Mouse (Mus musculus): ENCODE results near the gene Rpl9-ps6. TPM values are rescaled to one million over a fixed set of nuclear protein-coding genes. Genes with fewer than 3 reads are reported as not detected.

The Rpl9-ps6 gene
- polyA plus RNA-seq (2014; fragmentation: Nextera tagmentation; extraction: Ambion mirVana): 73.3 and 79.7 TPM in 2 replicates

DNA sequence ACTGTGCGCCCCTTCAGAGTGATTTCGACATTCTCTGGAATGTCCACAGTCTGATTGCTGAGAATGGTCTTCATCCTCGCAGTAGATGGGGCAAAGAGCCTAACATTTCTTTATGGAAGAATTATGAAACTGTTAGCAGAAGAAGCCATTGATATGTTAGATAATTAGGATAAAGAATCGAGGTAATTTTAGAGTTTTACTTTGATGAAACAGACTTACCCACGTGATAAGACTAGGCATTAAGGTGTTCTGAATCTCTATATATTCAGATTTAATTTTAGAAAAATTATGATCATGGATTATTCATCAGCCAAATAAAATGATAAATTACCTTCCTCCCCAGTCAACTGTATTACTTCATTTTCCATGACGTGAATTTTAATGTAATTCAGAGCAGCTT is at the start of gene Rpl9-ps6:
Gene Rpl9-ps6, minus strand, starts transcription at position 101 of the 400 bp plus-strand sequence.
- no peaks in the 10 kb centered on the region for H3K4me1 ChIP-seq (ENCODE audit: control insufficient read depth in 2 of 2, insufficient read depth in 2 of 2, low read length in 2 of 2)
- H3K4me3 ChIP-seq (ENCODE audit: control insufficient read depth in 1 of 2, insufficient read depth in 1 of 2, low read depth in 1 of 2, low read length in 2 of 2): no peak within 1 kb of the TSS
- no peaks in the 10 kb centered on the region; the same call in 1 of the 2 replicates for H3K27me3 ChIP-seq (ENCODE audit: control insufficient read depth, insufficient read depth, low read length)
- no peak within 1 kb of the TSS for H3K9ac ChIP-seq (ENCODE audit: low read length)
- WGBS: 75% methylated on average over 5 of the region's 6 CpGs
- no peaks in the 10 kb centered on the region for H3K9me3 ChIP-seq (ENCODE audit: control insufficient read depth, low read length)
- no peak within 1 kb of the TSS for H3K4me2 ChIP-seq (ENCODE audit: low read length)
- no peaks in the 10 kb centered on the region for H3K36me3 ChIP-seq (ENCODE audit: control insufficient read depth, insufficient read depth, low read length)
- no peak for ATAC-seq (ENCODE audit: insufficient number of reproducible peaks, insufficient read depth, low FRiP score, low read depth)
- H3K27ac ChIP-seq (replicated peaks in 1 of 2; ENCODE audit: control insufficient read depth in 1 of 2, insufficient read depth in 1 of 2, low read depth in 2 of 2, low read length in 2 of 2): no peak within 1 kb of the TSS

DNA sequence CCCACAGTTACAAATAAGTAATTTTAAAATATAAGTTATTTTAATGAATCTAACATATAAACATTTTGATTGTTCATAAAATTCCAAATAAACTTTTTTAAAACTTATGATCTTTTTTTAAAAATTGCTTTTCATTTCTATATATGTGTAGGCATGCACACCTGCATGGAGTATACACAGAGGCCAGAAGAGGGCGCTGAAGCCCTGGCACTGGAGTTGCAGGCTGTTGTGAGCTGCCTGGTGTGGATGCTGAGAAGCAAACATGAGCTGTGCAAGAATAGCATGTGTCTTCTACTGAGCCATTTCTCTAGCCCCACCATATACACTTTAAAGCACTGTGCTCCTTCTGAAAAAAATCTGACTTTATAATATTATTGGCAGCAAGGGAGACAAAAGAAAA is 46.1 kb upstream of the Rpl9-ps6 start:
- no peak overlapping the region for H3K27ac ChIP-seq (replicated peaks in 1 of 2; ENCODE audit: control insufficient read depth in 1 of 2, insufficient read depth in 1 of 2, low read depth in 2 of 2, low read length in 2 of 2)
- H3K4me1 ChIP-seq (ENCODE audit: control insufficient read depth in 2 of 2, insufficient read depth in 2 of 2, low read length in 2 of 2): peaks cover 3 to 15% of the 10 kb centered on the region in 2 experiments; a peak in 3 of 4 replicates
- H3K9me3 ChIP-seq (ENCODE audit: control insufficient read depth, low read length): no peaks in the 10 kb centered on the region
- peaks cover 66% of the 10 kb centered on the region for H3K36me3 ChIP-seq (ENCODE audit: control insufficient read depth, insufficient read depth, low read length)
- H3K4me3 ChIP-seq (ENCODE audit: control insufficient read depth in 1 of 2, insufficient read depth in 1 of 2, low read depth in 1 of 2, low read length in 2 of 2): no peak overlapping the region
- H3K27me3 ChIP-seq (ENCODE audit: control insufficient read depth, insufficient read depth, low read length): no peaks in the 10 kb centered on the region
- 25% methylated on average over 1 of the region's 1 CpGs for WGBS
- no peak for ATAC-seq (ENCODE audit: insufficient number of reproducible peaks, insufficient read depth, low FRiP score, low read depth)
- H3K4me2 ChIP-seq (ENCODE audit: low read length): no peak overlapping the region
- no peak overlapping the region for H3K9ac ChIP-seq (ENCODE audit: low read length)

GRCm38 (mm10) chr19:32510962-32511361 is 44.6 kb upstream of the Rpl9-ps6 start:
- Histone ChIP-seq H3K36me3 (ENCODE audit: control insufficient read depth, insufficient read depth, low read length) (peaks cover 64% of the 10 kb centered on the region), H3K4me2 (ENCODE audit: low read length) (no peak overlapping the region), H3K4me3 (ENCODE audit: control insufficient read depth in 1 of 2, insufficient read depth in 1 of 2, low read depth in 1 of 2, low read length in 2 of 2) (no peak overlapping the region), H3K4me1 (ENCODE audit: control insufficient read depth in 2 of 2, insufficient read depth in 2 of 2, low read length in 2 of 2) (peaks cover 3 to 15% of the 10 kb centered on the region in 2 experiments; a peak in 3 of 4 replicates), H3K27ac (replicated peaks in 1 of 2; ENCODE audit: control insufficient read depth in 1 of 2, insufficient read depth in 1 of 2, low read depth in 2 of 2, low read length in 2 of 2) (no peak overlapping the region), H3K27me3 (ENCODE audit: control insufficient read depth, insufficient read depth, low read length) (no peaks in the 10 kb centered on the region), H3K9ac (ENCODE audit: low read length) (no peak overlapping the region), H3K9me3 (ENCODE audit: control insufficient read depth, low read length) (no peaks in the 10 kb centered on the region)
- WGBS: 66% methylated on average over 6 of the region's 6 CpGs
- no peak for ATAC-seq (ENCODE audit: insufficient number of reproducible peaks, insufficient read depth, low FRiP score, low read depth)

DNA sequence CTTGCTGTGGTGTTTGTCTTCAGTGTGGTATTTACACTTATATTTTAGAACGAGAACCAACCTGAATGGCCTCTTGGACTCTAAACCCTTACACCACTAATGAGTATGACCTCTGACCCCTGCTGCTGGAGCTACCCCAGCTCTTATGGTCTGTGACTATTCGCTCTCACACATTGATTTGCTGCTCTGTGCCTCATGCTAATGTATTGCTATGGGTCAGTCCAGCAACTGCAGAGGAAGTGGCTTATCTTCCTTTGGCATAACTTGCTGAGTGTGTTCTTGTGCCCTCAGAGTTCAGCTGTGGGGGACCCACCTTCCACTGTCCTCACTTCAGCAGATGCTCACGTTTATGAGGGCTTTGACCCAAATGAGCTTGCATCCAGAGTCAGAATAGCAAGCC is 43.9 kb upstream of the Rpl9-ps6 start:
- no peak for ATAC-seq (ENCODE audit: insufficient number of reproducible peaks, insufficient read depth, low FRiP score, low read depth)
- WGBS: 52% methylated on average over 3 of the region's 3 CpGs
- Histone ChIP-seq H3K4me2 (ENCODE audit: low read length) (no peak overlapping the region), H3K4me1 (ENCODE audit: control insufficient read depth in 2 of 2, insufficient read depth in 2 of 2, low read length in 2 of 2) (peaks cover 3 to 15% of the 10 kb centered on the region in 2 experiments; a peak in 3 of 4 replicates), H3K4me3 (ENCODE audit: control insufficient read depth in 1 of 2, insufficient read depth in 1 of 2, low read depth in 1 of 2, low read length in 2 of 2) (no peak overlapping the region), H3K36me3 (ENCODE audit: control insufficient read depth, insufficient read depth, low read length) (peaks cover 64% of the 10 kb centered on the region), H3K9ac (ENCODE audit: low read length) (no peak overlapping the region), H3K27ac (replicated peaks in 1 of 2; ENCODE audit: control insufficient read depth in 1 of 2, insufficient read depth in 1 of 2, low read depth in 2 of 2, low read length in 2 of 2) (no peak overlapping the region), H3K9me3 (ENCODE audit: control insufficient read depth, low read length) (no peaks in the 10 kb centered on the region), H3K27me3 (ENCODE audit: control insufficient read depth, insufficient read depth, low read length) (no peaks in the 10 kb centered on the region)

DNA sequence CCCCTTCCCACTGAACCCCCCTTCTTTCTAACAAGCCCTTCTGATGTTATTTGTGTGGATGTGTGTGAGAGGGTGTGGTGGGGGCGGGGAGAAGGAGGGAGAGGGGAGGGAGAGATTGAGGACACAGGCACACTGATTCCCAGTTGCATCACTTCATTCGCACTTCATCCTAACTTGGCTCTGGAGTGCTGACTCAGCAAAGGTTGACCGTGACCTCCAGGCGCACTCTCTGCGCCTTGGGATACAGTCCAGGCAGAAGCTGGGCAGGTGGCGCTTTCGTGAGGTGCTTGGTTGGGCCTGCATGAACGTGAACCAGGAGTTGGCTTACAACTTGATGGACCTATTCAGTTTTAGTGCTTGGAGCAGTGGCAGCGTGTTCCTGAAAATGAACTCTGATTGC is 41.1 kb upstream of the Rpl9-ps6 start:
- Histone ChIP-seq H3K27me3 (ENCODE audit: control insufficient read depth, insufficient read depth, low read length) (no peaks in the 10 kb centered on the region), H3K4me3 (ENCODE audit: control insufficient read depth in 1 of 2, insufficient read depth in 1 of 2, low read depth in 1 of 2, low read length in 2 of 2) (no peak overlapping the region), H3K4me1 (ENCODE audit: control insufficient read depth in 2 of 2, insufficient read depth in 2 of 2, low read length in 2 of 2) (peaks cover 3 to 15% of the 10 kb centered on the region in 2 experiments; a peak in 3 of 4 replicates), H3K9ac (ENCODE audit: low read length) (no peak overlapping the region), H3K36me3 (ENCODE audit: control insufficient read depth, insufficient read depth, low read length) (peaks cover 47% of the 10 kb centered on the region), H3K4me2 (ENCODE audit: low read length) (no peak overlapping the region), H3K27ac (replicated peaks in 1 of 2; ENCODE audit: control insufficient read depth in 1 of 2, insufficient read depth in 1 of 2, low read depth in 2 of 2, low read length in 2 of 2) (no peak overlapping the region), H3K9me3 (ENCODE audit: control insufficient read depth, low read length) (no peaks in the 10 kb centered on the region)
- 87% methylated on average over 9 of the region's 9 CpGs for WGBS
- ATAC-seq (ENCODE audit: insufficient number of reproducible peaks, insufficient read depth, low FRiP score, low read depth): no peak

DNA sequence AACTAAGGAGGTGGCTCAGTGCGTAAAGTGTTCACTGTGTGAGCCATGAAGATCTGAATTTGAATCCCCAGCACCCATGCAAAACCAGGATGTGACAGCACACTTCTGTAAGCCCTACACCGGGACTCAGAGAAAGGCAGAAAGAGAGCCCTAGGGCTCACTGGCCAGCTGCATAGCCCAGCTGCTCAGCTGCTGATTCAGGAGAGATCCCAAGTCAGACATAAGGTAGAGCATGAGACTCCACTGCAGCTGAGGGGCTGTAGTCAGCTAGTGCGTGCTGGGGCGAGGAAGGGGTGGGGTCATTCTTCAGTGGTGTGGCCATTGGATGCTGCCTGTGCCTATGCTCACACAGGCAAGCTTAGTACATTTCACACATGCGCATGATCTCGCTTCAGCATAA is 40.7 kb upstream of the Rpl9-ps6 start:
- no peak for ATAC-seq (ENCODE audit: insufficient number of reproducible peaks, insufficient read depth, low FRiP score, low read depth)
- H3K9me3 ChIP-seq (ENCODE audit: control insufficient read depth, low read length): no peaks in the 10 kb centered on the region
- no peaks in the 10 kb centered on the region for H3K27me3 ChIP-seq (ENCODE audit: control insufficient read depth, insufficient read depth, low read length)
- H3K27ac ChIP-seq (replicated peaks in 1 of 2; ENCODE audit: control insufficient read depth in 1 of 2, insufficient read depth in 1 of 2, low read depth in 2 of 2, low read length in 2 of 2): no peak overlapping the region
- no peak overlapping the region for H3K4me2 ChIP-seq (ENCODE audit: low read length)
- H3K4me1 ChIP-seq (ENCODE audit: control insufficient read depth in 2 of 2, insufficient read depth in 2 of 2, low read length in 2 of 2): peaks cover 3 to 15% of the 10 kb centered on the region in 2 experiments; a peak in 3 of 4 replicates
- peaks cover 42% of the 10 kb centered on the region for H3K36me3 ChIP-seq (ENCODE audit: control insufficient read depth, insufficient read depth, low read length)
- H3K4me3 ChIP-seq (ENCODE audit: control insufficient read depth in 1 of 2, insufficient read depth in 1 of 2, low read depth in 1 of 2, low read length in 2 of 2): no peak overlapping the region
- 92% methylated on average over 6 of the region's 6 CpGs for WGBS
- no peak overlapping the region for H3K9ac ChIP-seq (ENCODE audit: low read length)

DNA sequence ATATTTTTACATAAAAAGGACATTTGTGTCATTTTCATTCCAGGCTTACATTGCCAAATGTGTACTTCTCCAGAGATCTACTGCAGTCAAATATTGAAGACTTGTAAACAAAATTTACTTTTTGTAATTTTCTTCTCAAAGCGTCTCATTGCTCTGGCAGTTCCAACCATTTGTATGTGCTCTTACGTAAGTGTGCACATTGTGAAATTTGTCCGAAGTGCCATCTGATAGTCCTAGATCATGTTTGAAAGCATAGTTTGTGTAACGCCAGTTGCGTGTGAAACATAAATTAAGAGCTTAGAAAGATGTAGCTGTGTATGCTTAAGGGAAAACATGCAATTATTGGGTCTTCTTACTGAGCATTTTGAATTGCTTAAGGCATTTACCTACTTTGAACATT is 40.1 kb upstream of the Rpl9-ps6 start:
- Histone ChIP-seq H3K9ac (ENCODE audit: low read length) (no peak overlapping the region), H3K4me1 (ENCODE audit: control insufficient read depth in 2 of 2, insufficient read depth in 2 of 2, low read length in 2 of 2) (peaks cover 3 to 15% of the 10 kb centered on the region in 2 experiments; a peak in 3 of 4 replicates), H3K27me3 (ENCODE audit: control insufficient read depth, insufficient read depth, low read length) (no peaks in the 10 kb centered on the region), H3K9me3 (ENCODE audit: control insufficient read depth, low read length) (no peaks in the 10 kb centered on the region), H3K27ac (replicated peaks in 1 of 2; ENCODE audit: control insufficient read depth in 1 of 2, insufficient read depth in 1 of 2, low read depth in 2 of 2, low read length in 2 of 2) (no peak overlapping the region), H3K4me3 (ENCODE audit: control insufficient read depth in 1 of 2, insufficient read depth in 1 of 2, low read depth in 1 of 2, low read length in 2 of 2) (no peak overlapping the region), H3K4me2 (ENCODE audit: low read length) (no peak overlapping the region), H3K36me3 (ENCODE audit: control insufficient read depth, insufficient read depth, low read length) (peaks cover 39% of the 10 kb centered on the region)
- WGBS: 93% methylated on average over 5 of the region's 5 CpGs
- no peak for ATAC-seq (ENCODE audit: insufficient number of reproducible peaks, insufficient read depth, low FRiP score, low read depth)

- Histone ChIP-seq H3K27me3 (ENCODE audit: control insufficient read depth, insufficient read depth, low read length) (no peaks in the 10 kb centered on the region), H3K9me3 (ENCODE audit: control insufficient read depth, low read length) (no peaks in the 10 kb centered on the region), H3K4me1 (ENCODE audit: control insufficient read depth in 2 of 2, insufficient read depth in 2 of 2, low read length in 2 of 2) (peaks cover 3 to 13% of the 10 kb centered on the region in 2 experiments; a peak in 3 of 4 replicates), H3K9ac (ENCODE audit: low read length) (no peak overlapping the region), H3K27ac (replicated peaks in 1 of 2; ENCODE audit: control insufficient read depth in 1 of 2, insufficient read depth in 1 of 2, low read depth in 2 of 2, low read length in 2 of 2) (no peak overlapping the region), H3K36me3 (ENCODE audit: control insufficient read depth, insufficient read depth, low read length) (peaks cover 37% of the 10 kb centered on the region), H3K4me2 (ENCODE audit: low read length) (no peak overlapping the region), H3K4me3 (ENCODE audit: control insufficient read depth in 1 of 2, insufficient read depth in 1 of 2, low read depth in 1 of 2, low read length in 2 of 2) (no peak overlapping the region)
- 84% methylated on average over 8 of the region's 8 CpGs for WGBS
- no peak for ATAC-seq (ENCODE audit: insufficient number of reproducible peaks, insufficient read depth, low FRiP score, low read depth)
These were observed 39.7 kb upstream of the Rpl9-ps6 start for GRCm38 (mm10) chr19:32506081-32506480.

Measured in heart, embryonic 14.5 days (tissue).